Mouse (Mus musculus) thymus, adult 2 months (tissue): ENCODE data around the gene Eif5a2. TPM values are rescaled to one million over a fixed set of nuclear protein-coding genes. Genes with fewer than 3 reads are reported as not detected.
"Not testable (repeated sequence)": the region's sequence is repeated elsewhere in the genome, so short reads cannot be mapped to it uniquely, and the experiment has no call there.

Experiments used
- DNase-seq: peaks from one replicate; pipeline ENCODE4 v3.0.0; 2021
- H3K27ac ChIP-seq: fragments of 200-500 bp; 2 replicates; pipeline ENCODE4 v1.5.1; 2012; ENCODE audit warnings: low read length, control low read depth; ENCODE audit not compliant: control insufficient read depth, insufficient read depth
- H3K27me3 ChIP-seq: fragments of 200-500 bp; 2 replicates; pipeline ENCODE4 v1.6.1; 2012; ENCODE audit warnings: mild to moderate bottlenecking, low read length, moderate library complexity, mixed read lengths; ENCODE audit not compliant: control insufficient read depth, insufficient read depth
- H3K36me3 ChIP-seq: fragments of 200-500 bp; 2 replicates; pipeline ENCODE4 v1.6.1; 2012; ENCODE audit warnings: mild to moderate bottlenecking, low read length, moderate library complexity; ENCODE audit not compliant: control insufficient read depth, insufficient read depth
- H3K4me1 ChIP-seq: fragments of 200-500 bp; replicated peaks from 2 replicates; pipeline ENCODE4 v1.6.1; 2012; ENCODE audit warnings: low read length; ENCODE audit not compliant: control insufficient read depth, insufficient read depth
- H3K4me3 ChIP-seq: fragments of 200-500 bp; 2 replicates; pipeline ENCODE4 v1.5.1; 2012; ENCODE audit warnings: mild to moderate bottlenecking, low read length, control low read depth, moderate library complexity; ENCODE audit not compliant: control insufficient read depth, insufficient read depth
- CTCF ChIP-seq: fragments of 200-500 bp; IDR thresholded peaks from 2 replicates; pipeline ENCODE4 v1.5.1; 2012; ENCODE audit warnings: mild to moderate bottlenecking, control low read depth, low read length, moderate library complexity, borderline replicate concordance; ENCODE audit not compliant: control insufficient read depth, poor library complexity, insufficient read depth; ENCODE audit errors: extremely low read depth
- POLR2A ChIP-seq: fragments of 200-500 bp; IDR thresholded peaks from 2 replicates; pipeline ENCODE4 v1.6.1; 2012; ENCODE audit warnings: mild to moderate bottlenecking, low read length, control low read depth, moderate library complexity; ENCODE audit not compliant: control insufficient read depth, poor library complexity, insufficient read depth; ENCODE audit errors: extremely low read depth
- WGBS: fragments of 180-500 bp; shearing (Covaris S2); methylation state at CpG from one replicate; pipeline ENCODE4 v1.1.7; 2018; 5-methylcytosine and 5-hydroxymethylcytosine counted together
- polyA plus RNA-seq: library from polyadenylated mRNA; depleted of rRNA; stranded (reverse); fragments of >200 nt; gene quantifications from 2 replicates; pipeline ENCODE4 v1.2.3, GENCODE M21; 2012

Gene Eif5a2
- polyA plus RNA-seq, 1 experiment: 1.9 TPM

DNA sequence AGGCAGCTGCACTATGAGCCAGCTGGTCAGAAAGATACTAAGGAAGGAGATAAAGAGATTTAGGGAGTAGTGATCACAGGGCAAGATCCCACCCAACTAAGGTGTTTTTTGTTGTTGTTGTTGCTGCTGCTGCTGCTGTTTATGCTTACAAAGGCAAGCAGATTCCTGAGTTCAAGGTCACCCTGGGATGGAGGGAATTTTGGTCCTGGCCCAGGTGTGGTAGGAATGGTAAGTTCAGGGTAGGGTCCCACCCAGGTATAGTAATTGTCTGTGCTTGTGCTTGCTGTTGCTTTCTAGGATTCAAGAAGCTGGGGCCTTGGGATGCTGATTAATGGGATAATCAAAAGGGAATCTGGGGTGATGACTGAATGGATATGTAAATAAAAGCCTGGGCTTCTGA, 32.1 kb upstream of the Eif5a2 start:
- DNase-seq: no peak
- Histone ChIP-seq H3K27me3 (no peaks in the 10 kb centered on the region), H3K4me3 (no peak overlapping the region), H3K4me1 (no peaks in the 10 kb centered on the region), H3K27ac (no peak overlapping the region), H3K36me3 (no peaks in the 10 kb centered on the region)
- TF ChIP-seq POLR2A (no peak), CTCF (no peak)

DNA sequence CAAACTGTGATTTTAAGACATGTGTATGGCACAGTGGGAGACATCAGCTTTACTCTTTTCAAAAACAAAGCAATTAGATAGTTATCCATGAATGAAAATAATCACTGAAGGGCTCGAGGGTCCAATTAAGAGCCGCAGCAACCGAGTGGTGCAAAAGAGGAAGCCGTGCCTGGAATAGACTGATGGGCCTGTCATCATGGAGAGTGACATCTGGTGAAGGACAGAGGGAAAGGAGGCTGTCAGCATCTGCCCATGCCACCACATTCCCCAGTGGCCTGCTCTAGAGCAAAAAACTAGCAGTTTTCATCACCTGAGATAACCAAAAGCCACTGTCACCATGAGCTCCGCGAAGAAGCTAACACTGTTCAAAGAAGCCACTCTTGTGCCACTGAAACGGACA, 25.6 kb upstream of the Eif5a2 start:
- no peak overlapping the region for H3K27ac ChIP-seq
- DNase-seq: no peak
- no peaks in the 10 kb centered on the region for H3K27me3 ChIP-seq
- WGBS: 84% methylated on average over 7 of the region's 7 CpGs
- H3K36me3 ChIP-seq: no peaks in the 10 kb centered on the region
- H3K4me3 ChIP-seq: no peak overlapping the region
- TF ChIP-seq CTCF: no peak
- no peak for TF ChIP-seq POLR2A
- H3K4me1 ChIP-seq: no peaks in the 10 kb centered on the region

DNA sequence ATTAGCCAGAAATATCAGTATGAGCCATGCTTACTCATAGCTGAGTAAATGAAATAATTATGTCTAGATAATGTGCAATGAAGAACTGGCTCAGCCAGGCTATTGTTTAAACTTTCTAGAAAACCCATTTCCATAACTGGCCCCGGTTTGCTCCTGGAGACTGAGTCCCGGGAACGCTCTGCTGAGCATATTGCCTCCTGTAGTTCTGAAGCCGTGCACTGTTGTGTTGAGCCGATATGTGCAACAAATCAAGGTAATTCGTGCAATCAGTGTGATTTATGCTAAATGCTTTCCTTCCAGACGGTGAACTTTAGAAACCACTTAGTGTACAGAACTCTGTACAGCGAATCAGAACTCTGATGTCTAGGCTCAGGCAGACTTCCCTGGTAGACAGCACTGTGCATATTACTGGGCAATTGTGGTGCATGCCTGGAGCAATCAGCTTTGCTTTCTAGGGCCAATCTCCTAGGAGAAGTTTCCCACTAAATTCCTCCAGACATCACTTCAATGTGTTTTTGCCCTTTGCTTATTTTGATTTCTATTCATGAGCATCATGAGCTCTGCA, 19.8 kb upstream of the Eif5a2 start:
- Histone ChIP-seq H3K27me3 (no peaks in the 10 kb centered on the region), H3K4me1 (no peaks in the 10 kb centered on the region), H3K27ac (no peak overlapping the region), H3K4me3 (no peak overlapping the region), H3K36me3 (no peaks in the 10 kb centered on the region)
- 92% methylated on average over 8 of the region's 8 CpGs for WGBS
- DNase-seq: no peak
- no peak for TF ChIP-seq CTCF
- no peak for TF ChIP-seq POLR2A

DNA sequence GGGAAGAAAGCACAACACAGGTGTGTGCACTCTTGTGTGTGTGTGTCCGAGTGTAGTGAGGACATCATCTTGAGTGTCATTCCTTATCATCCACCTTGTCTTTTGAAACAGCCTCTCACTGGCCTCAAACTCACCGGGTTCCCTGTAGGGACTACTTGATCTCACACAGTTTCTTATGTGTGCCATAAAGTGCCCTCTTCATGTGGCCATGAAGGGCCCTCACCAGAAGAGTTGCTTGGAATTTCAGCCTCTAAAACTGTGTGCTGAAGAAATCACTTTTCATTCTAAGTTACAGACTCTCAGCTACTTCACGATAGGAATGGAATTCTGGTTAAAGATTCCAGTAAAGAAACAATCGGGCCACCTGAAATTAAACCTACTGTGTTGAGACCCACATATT, 14.1 kb upstream of the Eif5a2 start:
- TF ChIP-seq POLR2A: no peak
- TF ChIP-seq CTCF: no peak
- no peak overlapping the region for H3K4me3 ChIP-seq
- no peaks in the 10 kb centered on the region for H3K4me1 ChIP-seq
- H3K36me3 ChIP-seq: no peaks in the 10 kb centered on the region
- no peak for DNase-seq
- H3K27me3 ChIP-seq: no peaks in the 10 kb centered on the region
- WGBS: 94% methylated on average over 4 of the region's 4 CpGs
- H3K27ac ChIP-seq: no peak overlapping the region

DNA sequence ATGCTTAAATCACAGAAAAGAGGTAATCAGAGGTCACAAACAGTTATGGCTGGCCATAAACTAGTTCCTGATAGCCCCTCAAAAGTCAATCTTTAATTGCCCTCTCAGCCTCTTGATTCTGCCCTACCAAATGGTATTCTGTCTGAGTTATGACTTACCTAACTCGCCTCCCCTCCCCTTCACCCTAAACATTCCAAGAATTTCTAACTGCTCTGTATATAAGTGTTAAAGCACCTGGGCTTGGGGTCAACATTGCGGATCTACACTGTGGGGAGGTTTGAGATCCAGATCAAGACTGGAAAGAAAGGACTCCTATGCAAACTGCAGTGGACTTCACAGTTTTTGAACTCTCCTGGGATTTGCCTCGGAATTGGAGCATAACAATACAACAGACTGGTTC, 12.9 kb upstream of the Eif5a2 start:
- Histone ChIP-seq H3K27me3 (no peaks in the 10 kb centered on the region), H3K4me1 (no peaks in the 10 kb centered on the region), H3K27ac (no peak overlapping the region), H3K4me3 (no peak overlapping the region), H3K36me3 (no peaks in the 10 kb centered on the region)
- WGBS: 89% methylated on average over 3 of the region's 3 CpGs
- TF ChIP-seq POLR2A (no peak), CTCF (no peak)
- DNase-seq: no peak

DNA sequence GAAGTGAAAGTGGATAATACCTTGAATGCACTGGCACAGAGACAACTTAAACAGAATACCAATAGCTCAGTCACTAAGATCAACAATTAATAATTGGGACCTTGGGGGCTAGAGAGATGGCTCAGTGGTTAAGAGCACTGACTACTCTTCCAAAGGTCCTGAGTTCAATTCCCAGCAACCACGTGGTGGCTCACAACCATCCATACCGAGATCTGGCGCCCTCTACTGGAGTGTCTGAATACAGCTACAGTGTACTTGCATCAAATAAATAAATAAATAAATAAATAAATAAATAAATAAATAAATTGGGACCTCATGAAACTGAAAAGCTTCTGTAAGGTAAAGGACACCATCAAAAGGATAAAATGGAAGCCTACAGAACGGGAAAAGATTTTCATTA, 8.2 kb upstream of the Eif5a2 start:
- not testable (repeated sequence) for H3K4me1 ChIP-seq, H3K36me3 ChIP-seq, DNase-seq, H3K27ac ChIP-seq, H3K4me3 ChIP-seq, H3K27me3 ChIP-seq
- WGBS: 74% methylated on average over 4 of the region's 4 CpGs

DNA sequence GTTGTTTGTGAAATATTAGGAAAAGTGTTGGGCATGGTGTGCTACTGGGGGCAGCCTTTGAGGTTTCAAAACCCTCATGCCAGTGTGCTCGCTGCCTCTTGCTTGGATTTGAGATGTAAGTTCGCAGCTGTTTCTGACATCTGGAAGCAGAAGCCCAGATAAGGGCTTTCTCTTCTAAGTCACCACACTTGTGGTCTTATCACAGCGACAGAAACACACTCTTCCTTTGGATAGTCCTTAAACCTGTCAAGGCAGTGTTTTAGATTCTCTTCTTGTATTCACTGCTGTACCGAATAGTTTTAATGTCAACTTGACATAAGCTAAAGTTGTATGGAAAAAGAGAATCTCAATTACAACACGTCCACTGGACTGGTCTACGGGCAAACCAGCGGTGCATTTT, 5.7 kb upstream of the Eif5a2 start:
- Histone ChIP-seq H3K27ac (no peak overlapping the region), H3K4me1 (no peaks in the 10 kb centered on the region), H3K27me3 (no peaks in the 10 kb centered on the region), H3K36me3 (no peaks in the 10 kb centered on the region), H3K4me3 (no peak overlapping the region)
- WGBS: 84% methylated on average over 7 of the region's 7 CpGs
- no peak for TF ChIP-seq POLR2A
- DNase-seq: no peak

DNA sequence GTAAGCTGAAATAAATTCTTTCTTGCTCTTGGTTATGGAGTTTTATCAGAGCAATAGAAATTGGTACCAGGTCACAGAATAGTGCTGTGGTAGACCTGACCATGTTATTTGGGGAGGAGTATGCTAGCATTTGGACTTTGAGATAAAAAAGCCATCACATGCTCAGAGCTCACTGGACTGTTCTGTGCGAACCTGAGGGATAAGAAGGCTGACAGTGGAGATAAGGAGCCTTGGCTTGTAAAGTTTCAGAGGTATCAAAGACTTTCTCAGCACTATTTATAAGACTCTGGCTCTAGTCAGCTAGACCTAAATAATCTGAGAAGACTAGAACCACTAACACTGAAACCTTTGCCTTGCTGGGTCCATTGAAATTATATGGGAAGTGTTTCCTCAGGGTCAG, 5.1 kb upstream of the Eif5a2 start:
- Histone ChIP-seq H3K4me1 (peaks cover 5% of the 10 kb centered on the region), H3K27me3 (no peaks in the 10 kb centered on the region), H3K27ac (no peak overlapping the region), H3K36me3 (no peaks in the 10 kb centered on the region), H3K4me3 (no peak overlapping the region)
- WGBS: 81% methylated on average over 1 of the region's 1 CpGs
- DNase-seq: no peak
- TF ChIP-seq POLR2A (no peak), CTCF (no peak)
